Mouse (Mus musculus) liver, postnatal 0 days (tissue): ENCODE measurements around the gene Lypd6b. TPM values are rescaled to one million over a fixed set of nuclear protein-coding genes. Genes with fewer than 3 reads are reported as not detected.

Experiments
- ATAC-seq: fragments of 200-750 bp; cut with Nextera tagmentation; 2 replicates; pipeline ENCODE4 v1.8.0; 2017; ENCODE audit warnings: mild to moderate bottlenecking, moderate library complexity
- DNase-seq: peaks from one replicate; pipeline ENCODE4 v3.0.0-alpha.2; 2016
- H3K27ac ChIP-seq: fragments of 300-500 bp; sonication (generic); 2 replicates; pipeline ENCODE4 v1.5.1; 2014; ENCODE audit warnings: antibody characterized with exemption, moderate library complexity, mild to moderate bottlenecking, low read depth
- H3K27me3 ChIP-seq: fragments of 300-500 bp; sonication (generic); 2 replicates; pipeline ENCODE4 v1.6.1; 2014; ENCODE audit warnings: low read length, control low read depth, mixed read lengths; ENCODE audit not compliant: insufficient read depth
- H3K36me3 ChIP-seq: fragments of 300-500 bp; sonication (generic); replicated peaks from 2 replicates; pipeline ENCODE4 v1.6.1; 2014; ENCODE audit warnings: mild to moderate bottlenecking, control low read depth, low read length, moderate library complexity, mixed read lengths; ENCODE audit not compliant: insufficient read depth
- H3K4me1 ChIP-seq: fragments of 300-500 bp; sonication (generic); 2 replicates; pipeline ENCODE4 v1.6.1; 2014; ENCODE audit warnings: antibody characterized with exemption, mild to moderate bottlenecking, control low read depth; ENCODE audit not compliant: insufficient read depth
- H3K4me2 ChIP-seq: fragments of 300-500 bp; sonication (generic); 2 replicates; pipeline ENCODE4 v1.6.1; 2014; ENCODE audit warnings: low read depth, mild to moderate bottlenecking, low read length, moderate library complexity, mixed read lengths
- H3K4me3 ChIP-seq: fragments of 300-500 bp; sonication (generic); 2 replicates; pipeline ENCODE4 v1.5.1; 2014; ENCODE audit warnings: low read depth, low read length
- H3K9ac ChIP-seq: fragments of 300-500 bp; sonication (generic); replicated peaks from 2 replicates; pipeline ENCODE4 v1.6.1; 2014; ENCODE audit warnings: mild to moderate bottlenecking, moderate library complexity
- H3K9me3 ChIP-seq: fragments of 300-500 bp; sonication (generic); 2 replicates; pipeline ENCODE4 v1.6.1; 2016; ENCODE audit warnings: mild to moderate bottlenecking, control low read depth, low read length, mixed read lengths
- CTCF ChIP-seq: sonication (generic); IDR thresholded peaks from 2 replicates; pipeline ENCODE4 v1.5.1; 2016; ENCODE audit warnings: antibody characterized with exemption, low read depth
- EP300 ChIP-seq: IDR thresholded peaks from 2 replicates; pipeline ENCODE4 v1.6.1; 2016; ENCODE audit warnings: antibody characterized with exemption, low read depth, mild to moderate bottlenecking
- WGBS: fragments of 180-500 bp; shearing (Covaris S2); extraction: QIAGEN DNeasy Blood & Tissue Kit; methylation state at CpG from one replicate; pipeline ENCODE4 v1.1.7; 2014; ENCODE audit not compliant: insufficient replicate concordance; 5-methylcytosine and 5-hydroxymethylcytosine counted together
- polyA plus RNA-seq: library from polyadenylated mRNA; unstranded; fragments of >200 nt; fragmentation: Nextera tagmentation; extraction: Ambion mirVana; gene quantifications from 2 replicates; pipeline ENCODE4 v1.2.1, GENCODE M21; 2015

The Lypd6b gene
- polyA plus RNA-seq, 1 experiment from 2014 or later = not detected

DNA sequence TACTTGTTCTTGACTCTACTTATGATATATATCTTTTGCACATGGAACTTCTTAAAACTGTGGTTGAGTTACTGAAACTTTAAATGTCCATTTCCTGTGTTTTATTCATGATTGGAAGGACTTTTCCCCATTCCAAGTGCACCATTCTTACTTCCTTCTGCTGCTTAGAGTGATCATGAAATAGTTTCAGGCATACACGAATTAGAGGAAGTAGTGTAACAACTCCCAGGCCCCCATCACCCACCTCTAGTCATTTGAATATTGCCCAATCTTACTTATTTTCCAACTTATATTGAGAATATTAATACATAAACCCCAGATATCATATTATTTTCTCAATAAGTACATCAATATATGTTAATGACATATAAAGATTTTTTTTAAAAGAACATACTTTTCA lies 139.9 kb downstream of the Lypd6b start:
- WGBS = 23% methylated on average over 1 of the region's 1 CpGs
- Histone ChIP-seq H3K27me3 (no peaks in the 10 kb centered on the region), H3K9ac (no peak overlapping the region), H3K9me3 (no peaks in the 10 kb centered on the region), H3K27ac (no peak overlapping the region), H3K4me2 (no peak overlapping the region), H3K36me3 (no peaks in the 10 kb centered on the region), H3K4me3 (no peak overlapping the region), H3K4me1 (no peaks in the 10 kb centered on the region)
- ATAC-seq (no peak), DNase-seq (no peak)
- TF ChIP-seq CTCF (no peak), EP300 (no peak)

GRCm38 (mm10) chr2:49929931-49930330 lies 142.4 kb downstream of the Lypd6b start:
- H3K36me3 ChIP-seq = no peaks in the 10 kb centered on the region
- no peak overlapping the region for H3K4me2 ChIP-seq
- 74% methylated on average over 3 of the region's 3 CpGs for WGBS
- no peaks in the 10 kb centered on the region for H3K27me3 ChIP-seq
- no peak overlapping the region for H3K9ac ChIP-seq
- no peaks in the 10 kb centered on the region for H3K4me1 ChIP-seq
- H3K4me3 ChIP-seq = no peak overlapping the region
- ATAC-seq (no peak), DNase-seq (no peak)
- no peak overlapping the region for H3K27ac ChIP-seq
- TF ChIP-seq EP300 (no peak), CTCF (no peak)
- H3K9me3 ChIP-seq = no peaks in the 10 kb centered on the region

DNA sequence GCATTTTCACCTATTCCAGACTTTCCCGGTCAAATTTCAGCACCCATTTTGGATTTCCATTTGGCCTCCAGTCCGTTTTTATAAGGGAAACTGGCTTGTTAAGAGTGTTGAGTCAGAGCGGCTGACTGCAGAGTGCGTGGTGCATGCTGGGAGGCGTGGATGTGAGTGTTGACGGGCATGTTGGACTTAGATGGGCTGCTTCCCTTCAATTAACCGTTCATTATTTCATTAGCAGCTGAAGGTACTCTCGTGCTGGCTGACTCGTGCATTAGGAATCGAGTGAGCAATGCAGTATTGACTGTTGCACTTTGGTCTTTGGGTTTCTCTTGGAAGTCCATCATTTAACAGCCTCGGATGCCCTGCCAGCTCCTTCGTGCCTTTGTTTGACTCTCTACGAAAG lies 150.1 kb downstream of the Lypd6b start:
- Histone ChIP-seq H3K9me3 (no peaks in the 10 kb centered on the region), H3K4me1 (no peaks in the 10 kb centered on the region), H3K4me3 (no peak overlapping the region), H3K4me2 (no peak overlapping the region), H3K9ac (no peak overlapping the region), H3K27ac (no peak overlapping the region), H3K27me3 (no peaks in the 10 kb centered on the region), H3K36me3 (no peaks in the 10 kb centered on the region)
- ATAC-seq (no peak), DNase-seq (no peak)
- 67% methylated on average over 13 of the region's 13 CpGs for WGBS
- TF ChIP-seq EP300 (no peak), CTCF (no peak)

DNA sequence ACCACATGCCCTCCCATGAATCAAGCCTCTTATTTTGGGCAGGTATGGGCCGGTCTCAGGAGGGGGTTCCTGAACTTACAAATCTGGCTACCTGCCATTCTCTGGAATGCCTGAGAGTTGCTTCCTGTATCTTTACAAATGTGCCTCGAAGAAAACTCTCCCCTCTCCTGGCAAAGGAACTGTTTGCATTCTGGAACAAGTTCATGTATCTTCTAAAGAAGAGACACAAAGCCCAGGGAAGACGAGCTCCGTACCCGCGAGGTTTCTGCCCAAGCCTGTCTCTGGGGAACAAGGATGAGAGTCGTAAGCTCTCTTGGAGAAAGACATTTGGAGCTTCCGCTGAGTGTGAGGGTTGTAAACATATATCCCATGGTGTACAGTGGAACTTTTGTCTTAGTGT lies 150.8 kb downstream of the Lypd6b start:
- TF ChIP-seq CTCF = no peak
- no peak for TF ChIP-seq EP300
- DNase-seq (no peak), ATAC-seq (no peak)
- Histone ChIP-seq H3K4me3 (no peak overlapping the region), H3K27me3 (no peaks in the 10 kb centered on the region), H3K27ac (no peak overlapping the region), H3K9me3 (no peaks in the 10 kb centered on the region), H3K9ac (no peak overlapping the region), H3K4me1 (no peaks in the 10 kb centered on the region), H3K36me3 (no peaks in the 10 kb centered on the region), H3K4me2 (no peak overlapping the region)
- 74% methylated on average over 8 of the region's 8 CpGs for WGBS

- H3K27ac ChIP-seq = no peak overlapping the region
- H3K4me2 ChIP-seq = no peak overlapping the region
- H3K4me3 ChIP-seq = no peak overlapping the region
- TF ChIP-seq CTCF (no peak), EP300 (no peak)
- no peak overlapping the region for H3K9ac ChIP-seq
- H3K36me3 ChIP-seq = no peaks in the 10 kb centered on the region
- WGBS = 81% methylated on average over 6 of the region's 6 CpGs
- DNase-seq (no peak), ATAC-seq (no peak)
- no peaks in the 10 kb centered on the region for H3K27me3 ChIP-seq
- no peaks in the 10 kb centered on the region for H3K9me3 ChIP-seq
- H3K4me1 ChIP-seq = no peaks in the 10 kb centered on the region
These were observed 152.9 kb downstream of the Lypd6b start for GRCm38 (mm10) chr2:49940372-49940771.

DNA sequence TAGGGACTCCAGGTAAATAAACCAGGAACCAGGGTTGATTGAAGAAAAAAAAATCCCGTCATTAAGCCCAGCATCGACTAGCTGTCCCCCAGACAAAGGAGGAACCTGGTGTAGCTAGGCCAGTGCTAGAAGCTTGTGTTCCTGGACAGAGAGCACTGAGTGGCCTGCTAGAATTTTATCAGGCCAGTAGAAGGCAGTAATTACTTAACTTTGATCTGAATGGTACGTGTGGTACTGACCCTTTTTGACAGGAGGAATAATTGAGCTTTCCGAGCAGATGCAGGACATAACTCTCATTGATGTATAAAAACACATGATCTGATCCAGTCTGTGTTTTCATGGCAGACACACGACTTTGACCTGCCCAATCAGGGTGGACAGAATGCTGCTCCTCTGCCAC lies 154.6 kb downstream of the Lypd6b start:
- WGBS = 44% methylated on average over 5 of the region's 5 CpGs
- TF ChIP-seq EP300 (no peak), CTCF (no peak)

DNA sequence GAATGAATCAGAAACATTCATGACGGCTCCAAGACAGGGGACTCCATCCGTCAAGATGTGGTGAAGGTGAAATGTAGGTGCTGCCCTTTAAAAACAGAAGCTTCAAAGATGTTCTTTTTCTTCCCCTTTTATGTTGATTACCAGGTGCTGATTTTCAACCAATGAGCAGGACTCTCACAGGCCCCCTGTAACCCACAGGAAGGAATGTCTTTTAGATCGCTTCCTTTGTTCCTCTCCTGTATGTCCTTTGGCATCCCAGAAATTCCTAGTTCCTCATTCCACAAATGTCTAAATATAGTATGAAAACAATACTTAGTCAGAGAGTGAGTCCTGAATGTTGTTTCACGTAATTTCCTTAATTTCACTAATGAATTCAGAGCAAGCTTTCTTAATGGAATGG lies 164.2 kb downstream of the Lypd6b start:
- Histone ChIP-seq H3K27me3 (no peaks in the 10 kb centered on the region), H3K27ac (no peak overlapping the region), H3K36me3 (no peaks in the 10 kb centered on the region), H3K9ac (no peak overlapping the region), H3K4me1 (no peaks in the 10 kb centered on the region), H3K9me3 (no peaks in the 10 kb centered on the region), H3K4me3 (no peak overlapping the region), H3K4me2 (no peak overlapping the region)
- ATAC-seq (no peak), DNase-seq (no peak)
- WGBS = 48% methylated on average over 4 of the region's 4 CpGs
- TF ChIP-seq EP300 = no peak
- no peak for TF ChIP-seq CTCF

More for the DNA sequence above, 154.6 kb downstream of the Lypd6b start:
- Histone ChIP-seq H3K9ac (no peak overlapping the region), H3K9me3 (no peaks in the 10 kb centered on the region), H3K4me2 (no peak overlapping the region), H3K4me3 (no peak overlapping the region), H3K4me1 (no peaks in the 10 kb centered on the region), H3K36me3 (no peaks in the 10 kb centered on the region), H3K27me3 (no peaks in the 10 kb centered on the region), H3K27ac (no peak overlapping the region)
- ATAC-seq = no peak
- DNase-seq = no peak
